In genomic region chr4:135850411-135851095, GRCm38 (mm10) we compare ENCODE assay signal across 7 mouse cellular contexts. TPM values are rescaled to one million over a fixed set of nuclear protein-coding genes. Genes with fewer than 3 reads are reported as not detected.
DNase-seq lines count a peak whose midpoint lies in the region; ATAC-seq and TF ChIP-seq lines count a peak whose summit lies in the region.

No protein-coding gene starts in this region.

- no peak for TF ChIP-seq POLR2A in kidney, adult 2 months (IDR thresholded peaks at IDR 0.05; ENCODE audit: low read depth, low read length)

- TF ChIP-seq EP300 in lung, postnatal 0 days (IDR thresholded peaks at IDR 0.05): no peak

- peak; percentile 23; the same call in 1 of the 2 replicates for ATAC-seq in lung, postnatal 0 days
- ATAC-seq in forebrain, embryonic 11.5 days (replicated peaks; ENCODE audit: low FRiP score): no peak
- ATAC-seq in midbrain, postnatal 0 days (ENCODE audit: low FRiP score): peak; percentile 57
- no peak for ATAC-seq in monocyte, adult 5-6 weeks (replicated peaks; ENCODE audit: insufficient number of reproducible peaks, low FRiP score, low TSS enrichment, poor library complexity, severe bottlenecking)

- no peaks in the 10 kb centered on the region for H3K27me3 ChIP-seq in lung, postnatal 0 days (replicated peaks; ENCODE audit: insufficient read depth, low read length)
- H3K27me3 ChIP-seq in forebrain, embryonic 11.5 days (ENCODE audit: control insufficient read depth, insufficient read depth, low read length): no peaks in the 10 kb centered on the region
- H3K27me3 ChIP-seq in midbrain, postnatal 0 days (ENCODE audit: insufficient read depth, low read length): no peaks in the 10 kb centered on the region
- H3K27me3 ChIP-seq in kidney, adult 2 months (replicated peaks; ENCODE audit: control insufficient read depth, insufficient read depth, low read length): no peaks in the 10 kb centered on the region

- H3K4me2 ChIP-seq in lung, postnatal 0 days (replicated peaks; ENCODE audit: low read depth, low read length): no peak overlapping the region
- H3K4me2 ChIP-seq in forebrain, embryonic 11.5 days (ENCODE audit: low read depth, low read length, severe bottlenecking): no peak overlapping the region
- peak overlapping the region; percentile 4; the same call in 1 of the 2 replicates for H3K4me2 ChIP-seq in midbrain, postnatal 0 days (ENCODE audit: low read depth, low read length, poor library complexity, severe bottlenecking)

- H3K9ac ChIP-seq in lung, postnatal 0 days (replicated peaks; ENCODE audit: low read depth): no peak overlapping the region
- H3K9ac ChIP-seq in forebrain, embryonic 11.5 days (ENCODE audit: low read length): peak overlapping the region; percentile 23; the same call in 1 of the 2 replicates
- no peak overlapping the region; the same call in 1 of the 2 replicates for H3K9ac ChIP-seq in midbrain, postnatal 0 days (replicated peaks; ENCODE audit: low read length, poor library complexity, severe bottlenecking)

- no peak overlapping the region for H3K4me3 ChIP-seq in lung, postnatal 0 days (ENCODE audit: low read depth, low read length)
- H3K4me3 ChIP-seq in forebrain, embryonic 11.5 days (ENCODE audit: low read depth, low read length): no peak overlapping the region
- no peak overlapping the region for H3K4me3 ChIP-seq in midbrain, postnatal 0 days (ENCODE audit: low read depth, low read length)
- H3K4me3 ChIP-seq in kidney, adult 2 months (ENCODE audit: insufficient read depth, low read depth, low read length): no peak overlapping the region

- H3K36me3 ChIP-seq in lung, postnatal 0 days (ENCODE audit: insufficient read depth, low read length): no peaks in the 10 kb centered on the region
- no peaks in the 10 kb centered on the region for H3K36me3 ChIP-seq in forebrain, embryonic 11.5 days (ENCODE audit: control insufficient read depth, insufficient read depth, low read length)
- H3K36me3 ChIP-seq in midbrain, postnatal 0 days (ENCODE audit: insufficient read depth, low read length): no peaks in the 10 kb centered on the region
- no peaks in the 10 kb centered on the region for H3K36me3 ChIP-seq in kidney, adult 2 months (ENCODE audit: control insufficient read depth, insufficient read depth, low read length)

- no peaks in the 10 kb centered on the region for H3K4me1 ChIP-seq in lung, postnatal 0 days (ENCODE audit: insufficient read depth, low read depth, low read length)
- H3K4me1 ChIP-seq in forebrain, embryonic 11.5 days (replicated peaks; ENCODE audit: control insufficient read depth, insufficient read depth, low read length): peaks cover 4% of the 10 kb centered on the region
- H3K4me1 ChIP-seq in midbrain, postnatal 0 days (ENCODE audit: insufficient read depth, low read length): no peaks in the 10 kb centered on the region
- H3K4me1 ChIP-seq in kidney, adult 2 months (ENCODE audit: control insufficient read depth, insufficient read depth, low read length): peaks cover 3% of the 10 kb centered on the region; the same call in 1 of the 2 replicates

- WGBS in lung, postnatal 0 days: 41% methylated on average over 13 of the region's 13 CpGs
- 40% methylated on average over 13 of the region's 13 CpGs for WGBS in forebrain, embryonic 11.5 days
- 25% methylated on average over 13 of the region's 13 CpGs for WGBS in midbrain, postnatal 0 days
- 54% methylated on average over 13 of the region's 13 CpGs for WGBS in kidney, adult 2 months

- H3K9me3 ChIP-seq in lung, postnatal 0 days (ENCODE audit: low read length): no peaks in the 10 kb centered on the region
- no peaks in the 10 kb centered on the region for H3K9me3 ChIP-seq in forebrain, embryonic 11.5 days (ENCODE audit: control insufficient read depth, low read length)
- H3K9me3 ChIP-seq in midbrain, postnatal 0 days (ENCODE audit: low read length): no peaks in the 10 kb centered on the region

- no peak for TF ChIP-seq CTCF in lung, postnatal 0 days (IDR thresholded peaks at IDR 0.05)
- TF ChIP-seq CTCF in midbrain, postnatal 0 days (IDR thresholded peaks at IDR 0.05): no peak
- TF ChIP-seq CTCF in kidney, adult 2 months (conservative IDR thresholded peaks at IDR 0.05; ENCODE audit: insufficient read depth, insufficient read length, low read depth, low read length): no peak

- no peak overlapping the region for H3K27ac ChIP-seq in lung, postnatal 0 days (ENCODE audit: low read length)
- 0 out of 2 replicates have a peak overlapping the region, but pooled peaks have one; percentile 7 for H3K27ac ChIP-seq in forebrain, embryonic 11.5 days (ENCODE audit: low read depth, low read length)
- 0 out of 2 replicates have a peak overlapping the region, but pooled peaks have one; percentile 1 for H3K27ac ChIP-seq in midbrain, postnatal 0 days (ENCODE audit: low read depth, low read length)
- no peak overlapping the region for H3K27ac ChIP-seq in kidney, adult 2 months (ENCODE audit: insufficient read depth, low read depth, low read length)

- DNase-seq in lung, postnatal 0 days (ENCODE audit: low spot score): peak; percentile 64
- no peak for DNase-seq in lung, postnatal 36 days
- no peak for DNase-seq in forebrain, embryonic 11.5 days (ENCODE audit: low spot score)
- DNase-seq in layer of hippocampus, postnatal 14 days (ENCODE audit: low spot score in 2 of 2): peak; percentile 69 to 88
- DNase-seq in midbrain, postnatal 0 days (ENCODE audit: low spot score): peak; percentile 93
- DNase-seq in kidney, adult 2 months: no peak

RNA-seq across cellular contexts. Expression of gene Srsf10, which starts 5.0 kb away (rescaled TPM):
- polyA plus RNA-seq in lung, postnatal 0 days (2015; fragmentation: Nextera tagmentation; extraction: Ambion mirVana): 153 and 160 TPM in 2 replicates
- 392 and 452 TPM in 2 replicates for polyA plus RNA-seq in forebrain, embryonic 11.5 days (2014; fragmentation: Nextera tagmentation; extraction: Ambion mirVana)
- total RNA-seq in layer of hippocampus, postnatal 14 days (2021): 10 to 100 TPM; 78.4 to 85.6 TPM
- total RNA-seq in midbrain, postnatal 0 days (2014; rRNA removed): 66.6 and 92.7 TPM in 2 replicates
- 134 and 155 TPM in 2 replicates for polyA plus RNA-seq in midbrain, postnatal 0 days (2015; fragmentation: Nextera tagmentation; extraction: Ambion mirVana)
- polyA plus RNA-seq in kidney, adult 2 months (2012; rRNA removed): 43.4 TPM in 2 replicates
- total RNA-seq in monocyte, adult 5-6 weeks (2017): 233 to 426 TPM (median 303 TPM) in 3 replicates

RNA-seq across cellular contexts. Expression of gene Pnrc2, which starts 23.1 kb away (rescaled TPM):
- polyA plus RNA-seq in lung, postnatal 0 days (2015; fragmentation: Nextera tagmentation; extraction: Ambion mirVana): 139 and 145 TPM in 2 replicates
- 220 and 234 TPM in 2 replicates for polyA plus RNA-seq in forebrain, embryonic 11.5 days (2014; fragmentation: Nextera tagmentation; extraction: Ambion mirVana)
- 10 to 100 TPM; 59.5 to 67.2 TPM for total RNA-seq in layer of hippocampus, postnatal 14 days (2021)
- 52.6 and 64.4 TPM in 2 replicates for total RNA-seq in midbrain, postnatal 0 days (2014; rRNA removed)
- polyA plus RNA-seq in midbrain, postnatal 0 days (2015; fragmentation: Nextera tagmentation; extraction: Ambion mirVana): 67.6 and 72.6 TPM in 2 replicates
- 17.7 and 23.3 TPM in 2 replicates for polyA plus RNA-seq in kidney, adult 2 months (2012; rRNA removed)
- total RNA-seq in monocyte, adult 5-6 weeks (2017): 342 to 380 TPM (median 364 TPM) in 3 replicates

RNA-seq across cellular contexts. Expression of gene Cnr2, which starts 44.6 kb away (rescaled TPM):
- polyA plus RNA-seq in lung, postnatal 0 days (2015; fragmentation: Nextera tagmentation; extraction: Ambion mirVana): 1.9 and 2.2 TPM in 2 replicates
- polyA plus RNA-seq in forebrain, embryonic 11.5 days (2014; fragmentation: Nextera tagmentation; extraction: Ambion mirVana): 0.13 and 0.17 TPM in 2 replicates
- under 1 TPM in 1 of 2 experiments, not detected in 1; 0.09 TPM for total RNA-seq in layer of hippocampus, postnatal 14 days (2021)
- 0.19 and 0.55 TPM in 2 replicates for total RNA-seq in midbrain, postnatal 0 days (2014; rRNA removed)
- 0.04 and 0.17 TPM in 2 replicates for polyA plus RNA-seq in midbrain, postnatal 0 days (2015; fragmentation: Nextera tagmentation; extraction: Ambion mirVana)
- 2.7 and 4.1 TPM in 2 replicates for polyA plus RNA-seq in kidney, adult 2 months (2012; rRNA removed)
- 12.0 to 23.7 TPM (median 19.9 TPM) in 3 replicates for total RNA-seq in monocyte, adult 5-6 weeks (2017)

Comparison
In these comparisons a context has a peak if more than half of its experiments do, and no peak if none do; other contexts are left out.
1. DNase-seq: peak in lung, postnatal 0 days (single experiment), layer of hippocampus, postnatal 14 days (2 of 2) and midbrain, postnatal 0 days (single experiment); none in lung, postnatal 36 days (single experiment), forebrain, embryonic 11.5 days (single experiment) and kidney, adult 2 months (single experiment).
2. ATAC-seq: peak in lung, postnatal 0 days (single experiment) and midbrain, postnatal 0 days (single experiment); none in forebrain, embryonic 11.5 days (single experiment) and monocyte, adult 5-6 weeks (single experiment).
3. H3K27ac ChIP-seq: peak in forebrain, embryonic 11.5 days (single experiment) and midbrain, postnatal 0 days (single experiment); none in lung, postnatal 0 days (single experiment) and kidney, adult 2 months (single experiment).